Mouse (Mus musculus) inflammation-experienced regulatory T-cells, adult 6 months (primary cell): ENCODE measurements around the gene Klrb1a. TPM values are rescaled to one million over a fixed set of nuclear protein-coding genes. Genes with fewer than 3 reads are reported as not detected.

Source experiments
- ATAC-seq: one replicate; pipeline ENCODE4 v1.8.0; 2017
- polyA plus RNA-seq, 3 experiments: library from polyadenylated mRNA; unstranded; fragments of 100-300 nt; shearing (Covaris generic); gene quantifications; one replicate each; pipeline ENCODE4 v1.2.1; 2017

Klrb1a gene
- polyA plus RNA-seq, 3 experiments from 2014 or later: 1.1 to 2.1 (median 1.4) TPM

DNA sequence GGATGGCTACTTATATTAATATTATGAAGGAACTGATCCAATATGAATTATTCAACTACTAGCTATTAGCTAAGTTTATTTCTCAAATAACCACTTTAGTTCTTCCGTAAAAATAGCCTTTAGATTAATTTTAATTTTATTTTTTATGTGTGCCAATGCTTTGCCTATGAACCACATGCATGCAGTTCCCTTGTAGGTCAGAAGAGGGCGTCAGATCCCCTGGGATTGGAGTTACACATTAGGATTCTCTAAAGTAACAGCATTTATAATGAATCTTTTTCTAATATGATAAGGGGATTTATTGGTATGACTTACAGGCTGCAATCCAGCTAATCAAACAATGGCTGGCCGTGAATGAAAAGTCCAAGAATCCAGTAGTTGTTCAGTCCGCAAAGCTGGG lies 23.8 kb downstream of the Klrb1a start:
- no peak for ATAC-seq

DNA sequence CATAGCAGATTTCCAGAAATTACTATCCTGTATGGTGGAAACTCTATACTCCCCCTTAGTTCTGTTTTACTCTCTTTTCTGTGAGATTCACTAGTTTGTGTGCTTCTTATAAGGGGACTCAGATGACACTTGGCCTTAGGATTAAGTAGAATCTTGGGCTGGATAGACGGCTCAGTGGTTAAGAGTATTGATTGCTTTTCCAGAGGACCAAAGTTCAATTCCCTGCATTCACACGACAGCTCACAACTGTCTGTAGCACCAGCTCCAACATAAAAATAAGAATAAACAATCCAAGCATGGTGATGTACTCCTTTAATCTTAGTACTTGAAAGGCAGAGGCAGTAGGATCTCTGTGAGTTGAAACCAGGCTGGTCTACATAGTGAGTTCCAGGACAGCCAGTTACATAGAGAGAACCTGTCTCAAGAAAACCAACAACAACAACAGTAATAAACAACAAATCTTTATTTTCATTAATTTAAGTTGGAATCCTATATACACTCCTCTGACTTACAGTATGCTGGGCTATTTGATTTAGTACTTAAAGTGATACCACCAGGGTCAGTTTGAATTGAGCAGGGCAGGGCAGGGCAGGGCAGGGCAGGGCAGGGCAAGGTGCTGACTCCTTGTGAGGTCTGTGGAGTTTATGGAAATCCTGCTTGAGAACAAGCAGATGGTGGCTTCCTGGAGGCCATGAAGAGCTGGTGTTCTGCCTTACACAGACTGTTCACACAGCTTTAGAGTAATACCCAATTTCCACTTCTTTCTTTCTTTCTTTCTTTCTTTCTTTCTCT lies 24.9 kb downstream of the Klrb1a start:
- ATAC-seq: no peak

GRCm38 (mm10) chr6:128597121-128597522 lies 26.2 kb downstream of the Klrb1a start:
- ATAC-seq: no peak

DNA sequence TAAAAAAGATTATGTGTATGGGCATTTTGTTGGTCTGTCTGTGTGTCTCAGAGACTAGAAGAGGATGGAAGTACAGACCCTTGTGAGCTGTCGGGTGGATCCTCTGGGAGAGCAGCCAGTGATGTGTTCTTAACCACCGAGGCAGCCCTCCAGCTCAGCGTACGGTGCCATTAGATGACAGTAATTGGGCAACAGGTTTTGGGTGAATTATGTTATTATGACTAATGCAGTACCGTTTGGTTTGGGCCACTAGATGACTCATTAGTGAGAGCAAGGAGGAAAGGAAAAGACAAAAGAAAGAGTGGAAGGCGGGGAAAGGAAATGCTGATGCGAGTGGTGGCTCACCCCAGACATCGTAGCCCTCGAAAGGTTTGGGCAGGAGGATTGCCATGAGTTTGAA lies 28.7 kb downstream of the Klrb1a start:
- no peak for ATAC-seq

DNA sequence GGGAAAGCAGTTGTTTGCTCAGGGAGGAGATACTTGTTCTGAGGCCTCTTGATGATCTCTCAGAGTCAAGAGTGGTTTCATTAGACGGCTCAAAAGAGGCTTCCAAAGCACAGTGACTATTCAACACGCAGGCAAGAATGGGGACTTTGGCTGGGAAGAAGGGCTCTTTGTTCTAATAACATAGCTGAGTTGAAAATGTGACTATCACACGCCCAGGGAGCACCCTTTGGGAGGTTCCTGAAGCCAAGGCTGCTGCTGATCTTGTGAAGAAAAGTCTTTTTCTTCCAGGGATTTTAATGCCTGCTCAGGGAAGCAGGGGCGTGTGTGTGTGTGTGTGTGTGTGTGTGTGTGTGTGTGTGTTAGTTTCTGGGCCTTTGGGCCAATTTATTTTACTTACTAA lies 33.9 kb downstream of the Klrb1a start:
- no peak for ATAC-seq

GRCm38 (mm10) chr6:128587619-128588018 lies 35.7 kb downstream of the Klrb1a start:
- ATAC-seq: no peak

DNA sequence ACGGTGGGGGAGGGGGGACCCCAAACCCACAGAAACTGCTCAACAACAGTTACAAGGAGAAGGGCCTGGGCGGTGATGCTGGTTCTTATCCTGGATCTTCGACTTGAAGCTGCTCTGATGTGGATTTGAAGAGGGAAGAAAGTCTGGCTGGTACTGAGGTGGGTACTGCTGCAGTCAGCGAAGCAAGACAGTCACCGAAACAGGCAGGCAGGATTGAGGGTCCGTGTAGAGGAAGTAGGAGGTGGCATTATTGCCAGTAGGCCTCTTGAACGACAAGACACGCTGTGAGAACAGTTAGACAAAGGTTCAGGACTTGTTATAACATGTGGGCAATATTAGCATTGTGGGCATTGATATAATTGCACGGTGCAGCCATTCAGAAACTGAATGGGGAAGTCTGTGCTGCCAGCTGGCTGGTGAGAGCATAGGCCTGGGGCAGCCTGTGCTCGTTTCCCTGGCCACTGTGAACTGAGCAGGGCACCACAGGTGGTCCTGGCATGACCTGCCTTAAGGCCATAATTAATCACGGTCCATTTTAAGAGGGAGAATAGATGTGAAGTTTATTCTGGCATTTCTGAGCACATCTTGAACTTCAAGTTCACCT lies 37.6 kb downstream of the Klrb1a start:
- ATAC-seq: no peak

DNA sequence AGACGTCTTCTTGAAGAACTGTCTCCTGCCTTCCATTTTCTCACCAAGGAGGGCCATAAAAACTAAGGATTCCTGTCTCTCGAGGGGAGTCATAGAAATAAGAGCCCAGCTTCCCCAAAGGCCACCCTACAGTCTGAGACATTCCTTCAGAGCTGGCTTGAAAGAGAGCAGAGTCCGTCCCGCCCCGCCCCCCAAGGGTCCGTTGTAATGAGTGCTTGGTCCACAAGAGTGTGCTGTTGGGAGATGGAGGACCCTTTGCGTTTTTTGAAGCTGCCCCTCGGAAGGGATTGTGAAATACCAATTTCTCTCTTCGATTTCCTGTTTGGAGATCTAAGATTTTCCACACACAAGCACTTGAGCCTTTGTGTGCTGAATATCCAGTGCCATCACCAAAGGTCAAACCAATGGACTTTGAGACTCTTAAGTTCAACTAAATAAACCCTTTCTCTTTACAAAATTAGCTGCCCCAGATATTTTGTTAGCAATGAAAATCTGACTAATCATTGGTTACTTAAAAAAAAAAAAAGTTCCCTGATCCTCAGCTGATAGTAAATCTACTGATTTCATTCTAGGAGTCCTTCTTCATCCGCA lies 39.2 kb downstream of the Klrb1a start:
- ATAC-seq: no peak

DNA sequence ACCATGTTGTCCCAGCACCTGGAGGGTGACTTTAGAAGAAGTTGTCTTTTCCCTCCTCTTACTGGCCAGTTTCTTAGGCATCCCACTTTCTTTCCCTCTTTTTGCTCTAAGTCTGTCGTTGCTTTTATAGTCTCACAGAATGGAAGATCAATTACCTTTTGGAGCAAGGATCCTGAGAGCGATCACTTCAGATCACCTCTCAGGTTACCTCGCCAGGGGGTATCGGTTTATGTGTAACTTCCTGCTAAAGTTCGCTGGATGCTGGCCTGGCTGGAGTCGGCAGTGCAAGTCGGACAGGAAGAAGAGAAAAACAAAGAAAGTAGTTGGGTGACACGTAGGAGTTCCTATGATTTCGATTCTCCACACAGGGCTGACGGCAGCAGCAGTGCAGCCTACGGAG lies 41.8 kb downstream of the Klrb1a start, which contains the start of gene A2ml1:
A2ml1 (minus strand) TSS at position 101 of the 400 bp plus-strand sequence.
- no peak for ATAC-seq

- no peak for ATAC-seq
Observed at GRCm38 (mm10) chr6:128577301-128577700, 46.0 kb downstream of the Klrb1a start.

DNA sequence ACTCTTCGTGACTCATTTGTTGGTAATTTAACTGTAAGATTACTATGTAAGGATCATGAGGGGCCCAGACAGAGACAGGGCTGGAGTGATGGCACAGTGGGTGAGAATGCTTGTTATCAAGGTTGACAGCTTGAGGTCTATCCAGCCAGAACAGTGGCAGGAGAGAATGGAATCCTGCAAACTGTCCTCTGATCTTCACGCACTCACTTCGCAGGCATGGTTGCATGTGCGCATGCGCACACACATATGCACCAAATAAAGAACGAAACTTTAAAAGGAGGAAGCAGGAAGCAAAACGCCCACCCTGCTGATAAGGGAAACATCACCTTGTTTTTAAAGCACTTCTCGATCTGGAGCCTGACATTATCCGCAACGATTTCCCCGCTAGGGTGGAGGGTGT lies 56.7 kb downstream of the Klrb1a start:
- no peak for ATAC-seq

Other genes starting within 250 kb of the Klrb1a start
- gene Tex52, start 248.1 kb downstream of the Klrb1a start, polyA plus RNA-seq: under 1 TPM in 1 of 3 experiments, not detected in 2; 0.30 TPM
- not detected for gene Gm44596, start 248.0 kb downstream of the Klrb1a start, polyA plus RNA-seq
- 1 to 10 TPM; 2.4 to 7.5 (median 4.2) TPM for gene Nrip2, start 224.2 kb downstream of the Klrb1a start, polyA plus RNA-seq
- gene Itfg2, start 198.6 kb downstream of the Klrb1a start, polyA plus RNA-seq: 10 to 100 TPM; 15.7 to 21.1 (median 19.7) TPM
- 10 to 100 TPM; 52.8 to 67.1 (median 65.9) TPM for gene Fkbp4, start 184.9 kb downstream of the Klrb1a start, polyA plus RNA-seq
- not detected for gene Pzp, start 96.8 kb downstream of the Klrb1a start, polyA plus RNA-seq
- gene A2ml1, start 41.9 kb downstream of the Klrb1a start, polyA plus RNA-seq: not detected
- not detected for gene Clec2h, start 38.9 kb upstream of the Klrb1a start, polyA plus RNA-seq
- not detected for gene Klrb1, start 99.5 kb upstream of the Klrb1a start, polyA plus RNA-seq
- gene Klrb1c, start 165.7 kb upstream of the Klrb1a start, polyA plus RNA-seq: under 1 TPM; 0.33 to 0.67 (median 0.34) TPM
- not detected for gene Gm44511, start 202.8 kb upstream of the Klrb1a start, polyA plus RNA-seq
- gene Klrb1b, start 202.8 kb upstream of the Klrb1a start, polyA plus RNA-seq: under 1 TPM in 1 of 3 experiments, not detected in 2; 0.79 TPM